Mouse (Mus musculus) hindlimb bud, embryonic 11.5 days (tissue): ENCODE measurements around the gene Defb28.

Experiments
- DNase-seq: peaks from one replicate; pipeline ENCODE4 v3.0.0-alpha.2; 2012; ENCODE audit warnings: low read depth, low spot score; ENCODE audit errors: extremely low spot score

The Defb28 gene

GRCm38 (mm10) chr2:152556655-152557054 lies 38.6 kb downstream of the Defb28 start:
- no peak for DNase-seq

- DNase-seq: no peak
These were observed 51.0 kb downstream of the Defb28 start, which contains the start of gene Gm17416 for GRCm38 (mm10) chr2:152569038-152569437. Gene Gm17416 (plus strand): TSS chr2:152569338.

GRCm38 (mm10) chr2:152569881-152570280 lies 51.8 kb downstream of the Defb28 start:
- DNase-seq: no peak

GRCm38 (mm10) chr2:152570313-152570712 lies 52.3 kb downstream of the Defb28 start:
- no peak for DNase-seq
